Mouse (Mus musculus) bone marrow, adult 2 months (tissue): Measurements from ENCODE around the gene Gm45799.

Source experiments
- CTCF ChIP-seq: fragments of 200-500 bp; IDR thresholded peaks from 2 replicates; pipeline ENCODE4 v1.5.1; 2011; ENCODE audit warnings: low read length, control low read depth; ENCODE audit not compliant: control insufficient read depth, insufficient read depth
- POLR2A ChIP-seq: fragments of 200-500 bp; IDR thresholded peaks from 2 replicates; pipeline ENCODE4 v1.6.1; 2011; ENCODE audit warnings: low read depth, mild to moderate bottlenecking, control low read depth, low read length, borderline replicate concordance; ENCODE audit not compliant: control insufficient read depth

GRCm38 (mm10) chr7:105621053-105621452, 19.3 kb upstream of the Gm45799 start:
- TF ChIP-seq POLR2A (no peak), CTCF (no peak)
